Mouse (Mus musculus) layer of hippocampus, adult 9-10 months (tissue): ENCODE data around the gene Ppa1.

Experiments used
- DNase-seq: peaks from one replicate; pipeline ENCODE4 v3.0.0; 2022; ENCODE audit warnings: low spot score

Gene Ppa1

GRCm38 (mm10) chr10:61695703-61696559 lies 47.6 kb downstream of the Ppa1 start:
- DNase-seq: no peak

GRCm38 (mm10) chr10:61696560-61696823 lies 48.1 kb downstream of the Ppa1 start:
- no peak for DNase-seq

GRCm38 (mm10) chr10:61697028-61697427 lies 48.7 kb downstream of the Ppa1 start:
- DNase-seq: no peak

- DNase-seq: no peak
Observed at GRCm38 (mm10) chr10:61704663-61705062, 56.3 kb downstream of the Ppa1 start.

- DNase-seq: no peak
Observed at GRCm38 (mm10) chr10:61706412-61707375, 58.3 kb downstream of the Ppa1 start.

- DNase-seq: no peak
Observed at GRCm38 (mm10) chr10:61713601-61714000, 65.2 kb downstream of the Ppa1 start.

GRCm38 (mm10) chr10:61714146-61714545 lies 65.8 kb downstream of the Ppa1 start:
- DNase-seq: no peak

- DNase-seq: no peak
Observed at GRCm38 (mm10) chr10:61714771-61715461, 66.6 kb downstream of the Ppa1 start, which contains the start of gene Aifm2. Aifm2 (plus strand) TSS chr10:61715263.

GRCm38 (mm10) chr10:61715462-61715837 lies 67.1 kb downstream of the Ppa1 start:
- DNase-seq: no peak

GRCm38 (mm10) chr10:61715996-61716864 lies 67.9 kb downstream of the Ppa1 start:
- no peak for DNase-seq

GRCm38 (mm10) chr10:61717406-61718296 lies 69.3 kb downstream of the Ppa1 start:
- no peak for DNase-seq

GRCm38 (mm10) chr10:61720331-61720730 lies 72.0 kb downstream of the Ppa1 start:
- no peak for DNase-seq

GRCm38 (mm10) chr10:61722215-61722614 lies 73.9 kb downstream of the Ppa1 start:
- no peak for DNase-seq

- DNase-seq: no peak
Observed at GRCm38 (mm10) chr10:61723271-61723670, 74.9 kb downstream of the Ppa1 start.
